Mouse (Mus musculus): ENCODE data around the gene Myo16.

GRCm38 (mm10) chr8:10222770-10223169 lies 69.1 kb downstream of the Myo16 start:
- TF ChIP-seq CTCF (IDR thresholded peaks at IDR 0.05) (no peak), POLR2A (IDR thresholded peaks at IDR 0.05; ENCODE audit: insufficient read depth, low read depth, low read length) (no peak)

All from heart, adult 2 months (tissue).